Mouse (Mus musculus) lung, postnatal 14 days (tissue): ENCODE measurements at regions not wholly inside any gene's neighbourhood (a gene's known extent, or its start where the extent isn't known, plus 50 kb on each side); places are given as distances from the start of the nearest gene placed in this dataset.

Source experiments
- DNase-seq: peaks from one replicate; pipeline ENCODE4 v3.0.0; 2021

GRCm38 (mm10) chr3:41353021-41353420 lies 202.5 kb upstream of the Jade1 start:
- DNase-seq: no peak

DNA sequence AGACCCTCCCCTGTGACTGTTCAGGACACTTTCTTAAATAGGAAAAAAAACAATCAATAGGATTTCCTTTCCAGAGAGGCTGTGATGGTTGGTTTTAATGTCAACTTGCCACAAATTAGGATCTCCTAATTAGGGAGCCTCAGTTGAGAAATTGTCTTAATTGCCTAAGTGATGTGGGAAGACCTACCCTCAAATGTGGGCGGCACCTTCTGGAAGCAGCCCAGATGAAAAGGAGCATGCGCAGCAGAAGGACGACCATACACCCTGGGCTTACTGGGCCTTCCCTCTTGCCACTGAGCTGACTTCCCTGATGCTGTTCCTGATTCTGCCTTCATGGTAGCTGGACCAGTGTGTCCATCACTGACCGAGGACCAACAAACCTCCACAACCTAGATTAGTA lies 203.7 kb upstream of the Jade1 start:
- DNase-seq: no peak

DNA sequence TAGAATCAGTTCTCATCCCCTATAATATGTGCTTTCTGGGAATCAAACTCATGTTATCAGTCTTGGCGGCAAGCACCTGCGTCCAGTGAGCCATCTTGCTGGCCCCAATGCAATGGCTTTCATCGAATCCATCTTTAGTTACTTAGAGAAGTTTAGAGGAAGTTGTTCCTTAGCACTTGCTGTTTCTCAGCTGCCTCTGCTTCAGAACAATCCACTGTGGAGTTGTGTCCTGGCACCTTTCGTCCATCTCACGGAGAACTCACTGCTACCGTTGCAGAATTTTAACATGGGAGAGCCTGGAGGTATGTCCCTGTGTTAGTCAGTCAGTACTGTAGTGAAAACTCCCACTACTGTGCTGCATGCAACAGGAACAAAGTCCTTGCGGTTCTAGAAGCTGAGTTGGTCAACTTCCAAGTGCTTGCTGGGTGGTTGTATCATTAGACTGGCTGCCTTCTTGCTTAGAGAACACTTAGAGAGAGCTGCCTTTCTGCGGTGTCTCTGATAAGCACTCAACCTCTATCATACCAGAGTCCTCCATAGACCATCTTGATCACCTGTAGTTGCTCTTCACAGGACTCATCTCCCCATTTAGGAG lies 204.3 kb upstream of the Jade1 start:
- DNase-seq: no peak

- no peak for DNase-seq
Observed at GRCm38 (mm10) chr3:41350331-41350730, 205.2 kb upstream of the Jade1 start.

- DNase-seq: peak; percentile 75
Observed at GRCm38 (mm10) chr3:41348795-41349194, 206.7 kb upstream of the Jade1 start.

GRCm38 (mm10) chr3:41346863-41347262 lies 208.7 kb upstream of the Jade1 start:
- DNase-seq: no peak

DNA sequence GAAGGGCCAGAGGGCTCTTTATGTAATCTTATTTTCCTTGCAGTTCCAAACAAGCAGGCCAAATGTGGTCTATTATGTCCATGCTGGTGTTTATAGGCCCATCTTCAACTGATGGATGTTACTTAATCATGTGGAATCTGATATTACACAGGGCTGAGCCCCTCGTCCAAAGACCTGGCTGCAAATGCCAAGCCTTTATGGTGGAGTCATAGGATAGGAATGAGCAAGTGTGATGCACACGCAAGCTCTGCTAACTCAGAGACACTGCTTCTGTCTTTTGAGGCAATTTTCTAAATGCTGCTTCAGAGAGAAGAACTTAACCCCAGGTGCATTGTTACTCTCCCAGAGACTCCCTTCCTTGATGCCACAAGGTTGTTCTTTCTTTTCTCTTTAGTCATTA lies 212.1 kb upstream of the Jade1 start:
- no peak for DNase-seq

- DNase-seq: no peak
Observed at GRCm38 (mm10) chr3:41332481-41332880, 223.1 kb upstream of the Jade1 start.

GRCm38 (mm10) chr3:41330356-41330755 lies 225.2 kb upstream of the Jade1 start:
- DNase-seq: peak; percentile 4

DNA sequence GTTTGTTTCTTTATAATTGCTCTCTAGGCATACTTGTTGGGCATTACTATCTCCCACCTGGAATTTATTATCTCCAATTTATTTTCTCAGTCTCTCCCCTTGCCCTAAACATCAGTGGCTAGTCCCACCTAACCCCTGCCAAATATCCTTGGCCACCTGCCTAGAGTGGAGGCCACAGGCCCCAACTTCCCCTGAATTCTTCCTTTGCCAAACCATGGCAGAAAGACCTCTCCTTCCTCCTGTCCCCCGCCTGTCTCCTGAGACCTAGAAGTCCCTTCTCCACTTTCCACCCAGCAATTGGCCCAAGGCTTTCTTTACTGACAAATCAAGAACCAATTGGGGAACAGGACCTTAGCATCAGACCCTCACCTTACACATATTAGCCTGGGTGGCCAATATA lies 226.7 kb upstream of the Jade1 start:
- no peak for DNase-seq

GRCm38 (mm10) chr3:41326211-41327104 lies 229.1 kb upstream of the Jade1 start:
- no peak for DNase-seq

- DNase-seq: no peak
Observed at GRCm38 (mm10) chr3:41321808-41322207, 233.7 kb upstream of the Jade1 start.

DNA sequence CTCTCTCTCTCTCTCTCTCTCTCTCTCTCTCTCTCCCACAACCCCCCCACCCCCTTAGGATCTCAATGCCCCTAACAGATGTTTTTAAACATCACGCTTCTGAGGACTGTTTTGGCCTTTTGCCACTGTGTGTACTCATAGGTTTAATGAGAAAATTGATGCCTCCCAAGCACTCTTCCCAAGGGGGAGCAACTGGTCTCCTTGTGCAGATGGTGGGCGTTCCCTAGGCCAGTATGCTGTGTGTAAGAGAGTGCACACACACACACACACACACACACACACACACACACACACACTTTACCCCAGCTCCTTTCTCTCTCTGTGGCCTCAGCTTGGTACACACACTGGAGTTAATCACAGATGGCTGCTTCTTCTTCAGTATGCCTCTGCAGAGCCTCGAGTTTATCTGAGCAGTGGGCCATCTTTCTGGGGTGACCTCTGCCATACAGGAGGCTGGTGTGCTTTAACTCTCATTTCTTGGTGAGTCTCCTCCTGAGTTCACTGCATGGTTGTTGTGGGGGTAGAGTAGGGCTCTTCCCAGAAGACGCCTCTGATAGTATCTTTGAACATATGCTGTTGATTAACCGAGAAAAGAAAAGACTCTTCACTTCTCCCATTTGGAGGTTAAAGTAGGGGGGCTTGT lies 236.2 kb upstream of the Jade1 start:
- no peak for DNase-seq

- DNase-seq: no peak
Observed at GRCm38 (mm10) chr3:41318232-41319131, 235.6 kb upstream of the Pgrmc2 start.

- DNase-seq: no peak
Observed at GRCm38 (mm10) chr3:41317170-41317569, 234.3 kb upstream of the Pgrmc2 start.

GRCm38 (mm10) chr3:41312492-41312891 lies 229.6 kb upstream of the Pgrmc2 start:
- no peak for DNase-seq

DNA sequence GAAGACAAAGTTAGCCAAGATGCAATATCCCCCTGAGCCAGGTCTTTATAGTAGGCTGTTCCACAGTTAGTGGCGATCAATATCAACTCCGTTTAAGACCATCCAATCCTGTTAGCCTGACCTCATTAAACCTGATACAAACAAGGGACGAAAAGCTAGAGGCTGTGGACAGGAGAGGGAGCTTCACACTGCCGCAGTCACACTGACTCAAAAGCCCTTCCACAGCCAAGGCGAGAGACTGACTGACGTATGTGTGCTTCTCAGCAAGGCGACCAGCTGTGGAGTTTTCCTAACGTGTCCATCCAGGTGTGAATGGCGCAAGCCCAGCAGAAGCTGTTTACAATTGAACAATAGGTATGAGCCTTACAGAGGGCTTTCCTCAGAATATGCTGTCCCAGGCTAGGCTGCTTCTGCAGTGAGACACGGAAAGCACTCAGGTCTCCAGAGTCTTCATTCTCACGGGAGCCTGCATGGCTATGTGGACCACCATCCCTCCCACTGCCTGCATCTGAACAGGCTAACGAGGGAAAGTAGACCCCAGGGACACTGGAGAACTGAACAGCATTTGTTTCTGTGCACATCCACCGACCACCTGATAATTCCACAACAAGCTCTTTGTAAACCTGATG lies 224.7 kb upstream of the Pgrmc2 start:
- no peak for DNase-seq

GRCm38 (mm10) chr3:41302805-41303204 lies 220.0 kb upstream of the Pgrmc2 start:
- DNase-seq: no peak

GRCm38 (mm10) chr3:41298776-41299175 lies 215.9 kb upstream of the Pgrmc2 start:
- no peak for DNase-seq

GRCm38 (mm10) chr3:41296152-41296809 lies 213.4 kb upstream of the Pgrmc2 start:
- no peak for DNase-seq

DNA sequence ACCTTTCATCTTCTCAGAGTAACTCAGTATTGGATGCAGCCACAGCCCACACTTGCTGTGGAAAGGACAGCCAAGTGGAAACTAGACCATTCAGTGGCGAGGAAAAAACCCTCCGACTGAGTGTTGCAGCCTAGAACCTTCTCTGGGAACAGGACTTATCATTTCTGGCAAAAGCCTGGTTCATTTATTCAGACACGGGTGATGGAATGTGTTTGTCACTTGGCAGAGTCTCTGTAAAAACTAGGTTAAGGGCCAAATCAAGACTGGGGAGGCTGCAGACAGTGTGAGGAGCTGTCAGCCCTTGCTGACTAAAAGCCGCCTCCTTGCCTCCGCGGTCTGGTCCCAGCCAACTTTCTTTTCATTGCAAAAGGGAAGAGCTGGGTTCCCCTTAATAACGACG lies 212.3 kb upstream of the Pgrmc2 start:
- DNase-seq: peak; percentile 45
